Mouse (Mus musculus) heart, embryonic 12.5 days (tissue): Measurements from ENCODE around the gene Dnase1l1. TPM values are rescaled to one million over a fixed set of nuclear protein-coding genes. Genes with fewer than 3 reads are reported as not detected.

Experiments
- ATAC-seq: fragments of 200-750 bp; cut with Nextera tagmentation; 2 replicates; pipeline ENCODE4 v1.8.0; 2017; ENCODE audit warnings: moderate TSS enrichment, moderate library complexity; ENCODE audit not compliant: insufficient number of reproducible peaks, low FRiP score
- H3K27ac ChIP-seq: fragments of 300-500 bp; sonication (generic); 2 replicates; pipeline ENCODE4 v1.5.1; 2016; ENCODE audit warnings: mild to moderate bottlenecking, moderate library complexity; ENCODE audit not compliant: poor library complexity, severe bottlenecking
- H3K27me3 ChIP-seq: fragments of 300-500 bp; sonication (generic); replicated peaks from 2 replicates; pipeline ENCODE4 v1.6.1; 2016; ENCODE audit warnings: mild to moderate bottlenecking, moderate library complexity
- H3K36me3 ChIP-seq: fragments of 300-500 bp; sonication (generic); 2 replicates; pipeline ENCODE4 v1.6.1; 2016; ENCODE audit warnings: mild to moderate bottlenecking, moderate library complexity
- H3K4me1 ChIP-seq: fragments of 300-500 bp; sonication (generic); replicated peaks from 2 replicates; pipeline ENCODE4 v1.6.1; 2016; ENCODE audit warnings: mild to moderate bottlenecking
- H3K4me2 ChIP-seq: fragments of 300-500 bp; sonication (generic); 2 replicates; pipeline ENCODE4 v1.6.1; 2016; ENCODE audit warnings: mild to moderate bottlenecking, moderate library complexity
- H3K4me3 ChIP-seq: fragments of 300-500 bp; sonication (generic); 2 replicates; pipeline ENCODE4 v1.5.1; 2016; ENCODE audit warnings: mild to moderate bottlenecking
- H3K9ac ChIP-seq: fragments of 300-500 bp; sonication (generic); 2 replicates; pipeline ENCODE4 v1.6.1; 2016; ENCODE audit warnings: mild to moderate bottlenecking, moderate library complexity
- H3K9me3 ChIP-seq: fragments of 300-500 bp; sonication (generic); replicated peaks from 2 replicates; pipeline ENCODE4 v1.6.1; 2016; ENCODE audit warnings: mild to moderate bottlenecking, moderate library complexity
- WGBS: fragments of 180-500 bp; shearing (Covaris S2); methylation state at CpG from one replicate; pipeline ENCODE4 v1.1.7; 2016; 5-methylcytosine and 5-hydroxymethylcytosine counted together
- polyA plus RNA-seq: library from polyadenylated mRNA; unstranded; fragments of >200 nt; fragmentation: Nextera tagmentation; extraction: Ambion mirVana; gene quantifications from 2 replicates; pipeline ENCODE4 v1.2.1, GENCODE M21; 2016

Gene Dnase1l1
- polyA plus RNA-seq, 1 experiment from 2014 or later = 10.8 TPM

DNA sequence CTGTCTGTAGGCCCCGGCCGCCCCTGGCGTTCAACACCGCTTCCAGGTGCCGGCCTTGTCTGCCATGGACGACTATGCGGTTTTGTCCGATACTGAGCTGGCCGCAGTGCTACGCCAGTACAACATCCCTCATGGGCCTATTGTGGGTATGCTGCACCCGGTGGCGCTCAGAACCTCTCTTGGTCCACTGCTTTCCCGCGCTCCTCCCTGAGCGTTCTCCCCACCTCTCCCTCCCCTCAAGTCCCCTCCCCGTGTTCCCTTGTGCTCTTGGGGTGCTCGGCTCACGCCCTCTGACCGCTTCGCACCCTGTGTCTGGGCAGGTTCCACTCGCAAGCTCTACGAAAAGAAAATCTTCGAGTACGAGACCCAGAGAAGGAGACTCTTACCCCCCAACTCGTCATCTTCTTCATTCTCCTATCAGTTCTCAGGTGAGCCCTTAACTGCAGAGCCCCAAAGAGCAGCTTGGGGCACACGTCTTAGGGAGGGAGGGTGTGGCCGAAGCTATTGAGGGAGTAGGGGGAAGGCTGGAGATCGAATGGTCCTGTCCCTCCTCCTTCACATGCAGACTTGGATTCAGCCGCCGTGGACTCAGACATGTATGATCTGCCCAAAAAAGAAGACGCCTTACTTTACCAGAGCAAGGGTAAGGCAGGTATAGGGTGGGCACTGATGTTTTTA, 27.1 kb downstream of the Dnase1l1 start:
- ATAC-seq = peak; percentile 70
- H3K9me3 ChIP-seq = no peaks in the 10 kb centered on the region
- peak overlapping the region; percentile 63 for H3K4me3 ChIP-seq
- H3K9ac ChIP-seq = peak overlapping the region; percentile 84
- H3K4me2 ChIP-seq = peak overlapping the region; percentile 79
- peaks cover 23% of the 10 kb centered on the region for H3K36me3 ChIP-seq
- 21% methylated on average over 31 of the region's 31 CpGs for WGBS
- H3K27ac ChIP-seq = peak overlapping the region; percentile 96
- peaks cover 5% of the 10 kb centered on the region; the same call in 1 of the 2 replicates for H3K4me1 ChIP-seq
- no peaks in the 10 kb centered on the region for H3K27me3 ChIP-seq

DNA sequence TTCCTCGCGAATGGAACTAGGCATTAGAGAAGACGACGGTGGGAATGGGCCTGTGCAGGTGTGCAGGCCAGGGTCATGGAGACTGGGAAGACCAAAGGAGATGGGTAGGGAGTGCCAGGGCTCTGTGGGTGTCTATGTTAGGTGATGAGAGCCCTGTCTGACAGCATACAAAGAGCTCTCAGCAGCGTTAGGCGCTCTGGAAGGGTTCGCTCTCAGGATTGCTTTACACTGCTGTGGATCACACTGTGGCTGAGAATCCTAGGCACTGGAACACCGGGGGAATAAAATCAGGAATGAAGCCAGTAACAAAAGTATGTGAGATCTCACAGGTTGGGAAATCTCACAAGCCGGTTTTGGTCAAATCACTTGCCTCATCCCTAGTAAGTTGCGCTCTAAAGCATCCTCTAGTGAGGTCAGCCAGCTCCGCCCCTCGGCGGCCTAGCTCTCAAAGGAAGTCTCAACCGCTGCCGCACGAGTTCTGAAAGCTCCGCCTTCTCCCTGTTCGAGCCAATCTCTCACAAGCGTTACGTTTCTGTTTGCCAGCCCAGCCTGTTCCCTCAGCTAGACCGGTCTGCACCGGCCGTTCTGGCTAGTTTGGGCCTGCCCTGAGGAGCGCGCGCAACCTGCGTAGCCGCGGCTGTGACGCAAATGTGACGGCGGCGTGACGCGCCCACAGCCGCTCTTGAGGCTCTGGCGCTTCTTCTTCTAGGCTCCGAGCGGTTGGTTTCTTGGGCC, 27.8 kb downstream of the Dnase1l1 start, which contains the start of gene Emd:
Gene Emd, plus strand, starts transcription at position 535 of the 735 bp plus-strand sequence.
- 23% methylated on average over 39 of the region's 39 CpGs for WGBS

DNA sequence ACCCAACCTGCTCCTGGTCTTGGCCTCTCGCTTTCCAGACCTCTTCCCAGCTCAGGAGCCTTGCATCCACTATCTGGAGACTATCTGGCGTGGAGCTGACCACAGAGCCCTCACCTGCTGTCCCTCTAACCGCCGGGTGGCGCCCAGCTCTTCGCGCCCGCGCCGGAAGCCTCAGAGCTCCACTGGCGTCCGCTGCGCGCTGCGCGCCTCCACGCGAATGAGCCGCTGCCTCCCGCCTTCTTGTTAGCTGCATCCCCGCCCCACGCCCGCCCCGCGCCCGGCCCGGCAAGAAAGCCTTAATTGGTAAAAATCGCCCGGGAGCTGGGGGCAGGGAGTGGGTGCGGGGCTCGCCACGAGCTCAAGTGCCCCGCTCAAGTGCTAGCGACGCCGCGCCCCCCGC, 32.5 kb downstream of the Dnase1l1 start, which contains the start of gene Flna:
Gene Flna, minus strand, starts transcription at position 206 of the 400 bp plus-strand sequence.
- H3K4me1 ChIP-seq = 0 out of 2 replicates have a peak, but pooled peaks cover 3% of the 10 kb centered on the region
- ATAC-seq = no peak
- WGBS = 10% methylated on average over 38 of the region's 38 CpGs

More for the DNA sequence above, 27.8 kb downstream of the Dnase1l1 start, which contains the start of gene Emd:
- peak within 1 kb of the TSS; percentile 63 for H3K4me3 ChIP-seq
- peak within 1 kb of the TSS; percentile 79 for H3K4me2 ChIP-seq
- H3K27me3 ChIP-seq = no peaks in the 10 kb centered on the region
- no peaks in the 10 kb centered on the region for H3K9me3 ChIP-seq
- peaks cover 7% of the 10 kb centered on the region; the same call in 1 of the 2 replicates for H3K4me1 ChIP-seq
- H3K27ac ChIP-seq = peak within 1 kb of the TSS; percentile 96
- peak; percentile 95 for ATAC-seq
- H3K36me3 ChIP-seq = peaks cover 23% of the 10 kb centered on the region
- peak within 1 kb of the TSS; percentile 84 for H3K9ac ChIP-seq

DNA sequence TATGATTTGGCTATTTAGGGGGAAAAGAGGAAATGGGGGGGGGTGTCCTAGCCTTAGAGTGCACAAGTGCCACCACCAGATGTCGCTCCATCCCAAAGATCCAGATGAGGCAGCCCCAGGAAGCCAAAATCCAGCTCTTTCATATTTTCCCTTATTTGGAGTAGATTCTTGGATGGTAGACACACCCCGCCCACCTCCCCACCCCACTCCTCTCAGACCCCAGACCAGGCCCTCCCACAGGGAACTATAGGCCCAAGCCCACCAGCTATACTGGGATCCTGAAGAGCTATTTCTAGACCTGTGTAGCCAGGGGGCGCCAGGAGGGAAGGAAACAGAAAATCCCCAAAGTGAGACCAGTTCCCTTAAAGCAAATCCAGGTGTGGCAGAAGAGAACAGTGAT, 33.5 kb downstream of the Dnase1l1 start:
- 5% methylated on average over 3 of the region's 3 CpGs for WGBS
- no peak for ATAC-seq
- H3K27ac ChIP-seq = peak overlapping the region; percentile 73

More for the DNA sequence above, 32.5 kb downstream of the Dnase1l1 start, which contains the start of gene Flna:
- H3K9ac ChIP-seq = peak within 1 kb of the TSS; percentile 67
- peak within 1 kb of the TSS; percentile 71 for H3K4me2 ChIP-seq
- H3K27me3 ChIP-seq = no peaks in the 10 kb centered on the region
- no peaks in the 10 kb centered on the region for H3K9me3 ChIP-seq
- H3K4me3 ChIP-seq = peak within 1 kb of the TSS; percentile 53
- H3K27ac ChIP-seq = peak within 1 kb of the TSS; percentile 73
- no peaks in the 10 kb centered on the region for H3K36me3 ChIP-seq

DNA sequence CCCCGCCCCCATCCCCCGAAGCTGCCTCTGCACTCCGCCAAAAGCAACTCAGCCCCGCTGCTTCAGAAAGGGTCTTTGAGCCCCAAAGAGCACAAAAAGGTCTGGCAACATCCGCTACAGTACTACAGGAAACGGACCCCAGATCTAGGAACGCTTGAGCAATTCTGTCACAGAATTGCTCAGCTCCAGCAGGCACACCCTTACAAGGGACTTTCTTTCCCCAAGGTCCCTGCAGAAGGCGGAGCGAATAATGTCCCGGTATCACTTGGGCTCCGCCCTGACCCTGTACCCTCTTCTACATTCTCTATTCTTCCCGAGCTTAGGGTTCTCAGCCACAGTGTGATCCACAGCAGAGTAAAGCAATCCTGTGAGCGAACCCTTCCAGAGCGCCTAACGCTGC, 35.4 kb downstream of the Dnase1l1 start:
- H3K27ac ChIP-seq = peak overlapping the region; percentile 96
- H3K27me3 ChIP-seq = no peaks in the 10 kb centered on the region
- peak overlapping the region; percentile 67 for H3K4me2 ChIP-seq
- peak overlapping the region; percentile 69 for H3K9ac ChIP-seq
- H3K4me1 ChIP-seq = peaks cover 18% of the 10 kb centered on the region
- peaks cover 17% of the 10 kb centered on the region for H3K36me3 ChIP-seq
- 19% methylated on average over 15 of the region's 15 CpGs for WGBS
- peak; percentile 19; the same call in 1 of the 2 replicates for ATAC-seq
- H3K4me3 ChIP-seq = peak overlapping the region; percentile 73
- H3K9me3 ChIP-seq = no peaks in the 10 kb centered on the region

More for the DNA sequence above, 33.5 kb downstream of the Dnase1l1 start:
- no peaks in the 10 kb centered on the region for H3K27me3 ChIP-seq
- H3K9ac ChIP-seq = peak overlapping the region; percentile 67
- peak overlapping the region; percentile 53 for H3K4me3 ChIP-seq
- peak overlapping the region; percentile 71 for H3K4me2 ChIP-seq
- no peaks in the 10 kb centered on the region for H3K9me3 ChIP-seq
- H3K36me3 ChIP-seq = no peaks in the 10 kb centered on the region
- peaks cover 7% of the 10 kb centered on the region for H3K4me1 ChIP-seq

DNA sequence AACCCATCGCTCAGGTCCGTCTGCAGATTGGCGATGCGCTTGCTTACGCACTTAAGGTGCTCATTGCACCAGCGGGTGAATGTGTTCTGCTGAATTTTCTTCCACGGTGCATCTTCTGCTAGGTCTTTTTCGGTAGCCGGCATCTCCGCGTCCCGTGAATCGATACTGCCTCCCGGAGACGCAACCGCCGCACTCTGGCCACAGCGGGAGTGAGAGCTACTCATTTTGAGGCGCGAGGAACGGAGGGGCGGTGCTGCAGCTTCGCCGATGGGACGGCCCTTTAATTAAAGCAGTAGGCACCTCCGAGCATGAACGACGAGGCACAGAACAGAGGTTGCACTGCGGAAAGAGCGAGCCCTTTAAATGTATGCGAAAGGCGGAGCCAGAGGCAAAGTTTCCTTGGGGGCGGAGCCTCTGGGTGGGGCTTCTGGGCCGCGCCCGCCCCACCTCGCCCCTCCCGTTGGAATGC, 35.9 kb downstream of the Dnase1l1 start:
- Histone ChIP-seq H3K4me3 (peak overlapping the region; percentile 73), H3K27ac (peak overlapping the region; percentile 96), H3K27me3 (no peaks in the 10 kb centered on the region), H3K9ac (peak overlapping the region; percentile 90), H3K4me1 (peaks cover 18% of the 10 kb centered on the region), H3K4me2 (peak overlapping the region; percentile 76), H3K9me3 (no peaks in the 10 kb centered on the region), H3K36me3 (peaks cover 22% of the 10 kb centered on the region)
- peak; percentile 88 for ATAC-seq
- WGBS = 14% methylated on average over 38 of the region's 38 CpGs

DNA sequence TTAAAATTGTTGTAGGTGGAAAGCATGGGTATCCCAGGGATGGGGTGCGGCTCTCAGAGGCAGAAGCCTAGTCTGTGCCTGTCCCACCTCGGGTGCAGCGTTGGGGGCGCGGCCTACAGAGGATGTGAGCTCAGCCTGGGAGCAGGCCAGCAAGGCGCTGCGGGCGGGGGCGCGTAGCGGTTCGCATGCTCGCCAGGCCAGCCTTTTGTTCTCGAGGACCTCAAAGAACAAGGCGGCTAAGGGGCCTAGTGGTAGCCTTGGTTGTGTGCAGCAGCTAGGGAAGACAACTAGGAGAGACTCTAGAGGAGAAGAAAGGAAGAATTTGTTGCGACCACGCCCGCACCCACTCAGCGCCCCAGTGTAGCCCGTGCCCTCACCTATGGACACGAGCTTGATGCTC, 36.5 kb downstream of the Dnase1l1 start:
- Histone ChIP-seq H3K4me1 (peaks cover 18% of the 10 kb centered on the region), H3K4me3 (peak overlapping the region; percentile 73), H3K9ac (peak overlapping the region; percentile 90), H3K36me3 (peaks cover 27% of the 10 kb centered on the region), H3K27ac (peak overlapping the region; percentile 96), H3K4me2 (peak overlapping the region; percentile 76), H3K9me3 (no peaks in the 10 kb centered on the region), H3K27me3 (no peaks in the 10 kb centered on the region)
- ATAC-seq = peak; percentile 60
- 16% methylated on average over 21 of the region's 21 CpGs for WGBS

DNA sequence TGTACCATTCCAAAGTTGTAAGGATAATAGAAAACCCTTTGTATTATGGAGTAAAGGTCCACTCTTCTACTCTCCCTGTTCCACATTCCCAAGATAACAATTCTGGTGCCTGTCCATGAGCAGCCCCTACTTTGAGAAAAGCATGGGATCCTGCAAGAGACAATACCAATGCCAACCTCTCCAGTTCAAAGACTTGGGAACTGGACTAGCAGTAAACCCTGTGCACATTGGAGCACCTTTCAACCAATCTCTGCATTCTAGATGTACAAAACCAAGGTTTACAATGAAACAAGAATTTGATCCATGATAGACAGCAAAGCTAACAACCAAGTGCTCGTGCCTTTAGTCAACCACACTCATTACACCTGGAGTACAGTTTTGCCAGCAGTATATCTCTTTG, 37.0 kb downstream of the Dnase1l1 start:
- peaks cover 17% of the 10 kb centered on the region for H3K4me1 ChIP-seq
- H3K9me3 ChIP-seq = no peaks in the 10 kb centered on the region
- H3K27ac ChIP-seq = peak overlapping the region; percentile 96
- peak overlapping the region; percentile 90 for H3K9ac ChIP-seq
- H3K27me3 ChIP-seq = no peaks in the 10 kb centered on the region
- H3K4me3 ChIP-seq = peak overlapping the region; percentile 73
- WGBS = 35% methylated on average over 1 of the region's 1 CpGs
- peaks cover 33% of the 10 kb centered on the region for H3K36me3 ChIP-seq
- ATAC-seq = no peak
- peak overlapping the region; percentile 76 for H3K4me2 ChIP-seq

DNA sequence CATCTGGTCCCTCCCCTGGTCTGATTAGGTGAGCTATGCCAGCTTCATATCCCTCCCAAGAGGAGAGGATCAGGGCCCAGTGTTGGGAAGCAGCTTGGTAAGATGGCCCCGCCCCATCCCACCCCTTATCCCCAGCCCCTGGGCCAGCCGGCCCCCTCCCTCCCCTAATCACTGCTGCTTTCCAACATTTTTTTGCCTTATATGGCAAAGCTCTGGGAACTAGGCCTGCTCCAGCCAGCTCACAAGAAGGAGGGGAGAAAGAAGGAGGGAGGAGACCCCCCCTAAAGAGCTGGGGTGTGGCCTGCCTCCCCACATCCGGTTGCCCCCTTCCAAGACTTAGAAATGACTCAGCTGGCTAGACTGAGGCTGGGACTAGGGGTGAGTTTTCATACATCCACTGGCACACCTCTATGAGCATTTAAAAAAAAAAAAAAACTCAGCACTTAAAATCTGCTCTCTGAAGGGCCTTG, 37.5 kb downstream of the Dnase1l1 start:
- ATAC-seq = peak; percentile 60
- H3K4me2 ChIP-seq = peak overlapping the region; percentile 76
- no peaks in the 10 kb centered on the region for H3K9me3 ChIP-seq
- 13% methylated on average over 3 of the region's 3 CpGs for WGBS
- H3K27me3 ChIP-seq = no peaks in the 10 kb centered on the region
- H3K9ac ChIP-seq = peak overlapping the region; percentile 90
- H3K4me3 ChIP-seq = peak overlapping the region; percentile 73
- peaks cover 38% of the 10 kb centered on the region for H3K36me3 ChIP-seq
- H3K4me1 ChIP-seq = peaks cover 15% of the 10 kb centered on the region
- H3K27ac ChIP-seq = peak overlapping the region; percentile 96

DNA sequence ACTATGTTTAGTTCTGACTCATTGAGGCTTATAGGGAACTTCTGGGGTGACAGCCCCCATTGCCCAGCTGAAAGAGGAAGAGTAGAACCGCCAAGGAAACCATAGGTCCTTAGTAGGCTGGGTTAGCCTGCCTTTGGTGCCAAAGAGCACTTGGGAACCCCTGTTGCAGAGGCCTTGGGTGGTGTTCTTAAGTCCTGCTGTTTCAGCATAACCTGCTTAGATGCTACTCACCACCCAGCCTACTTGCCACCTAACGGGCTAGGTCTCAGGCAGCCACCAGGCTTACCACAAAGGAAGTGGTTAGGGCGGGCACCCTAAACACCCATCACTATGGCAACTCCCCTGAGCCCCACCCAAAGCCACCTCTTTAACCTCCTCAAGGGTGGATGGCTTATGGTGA, 38.3 kb downstream of the Dnase1l1 start:
- Histone ChIP-seq H3K27me3 (no peaks in the 10 kb centered on the region), H3K9me3 (no peaks in the 10 kb centered on the region), H3K27ac (peak overlapping the region; percentile 96), H3K4me2 (peak overlapping the region; percentile 76), H3K4me3 (peak overlapping the region; percentile 73), H3K4me1 (peaks cover 15% of the 10 kb centered on the region), H3K36me3 (peaks cover 46% of the 10 kb centered on the region), H3K9ac (peak overlapping the region; percentile 90)
- 37% methylated on average over 3 of the region's 3 CpGs for WGBS
- no peak for ATAC-seq

DNA sequence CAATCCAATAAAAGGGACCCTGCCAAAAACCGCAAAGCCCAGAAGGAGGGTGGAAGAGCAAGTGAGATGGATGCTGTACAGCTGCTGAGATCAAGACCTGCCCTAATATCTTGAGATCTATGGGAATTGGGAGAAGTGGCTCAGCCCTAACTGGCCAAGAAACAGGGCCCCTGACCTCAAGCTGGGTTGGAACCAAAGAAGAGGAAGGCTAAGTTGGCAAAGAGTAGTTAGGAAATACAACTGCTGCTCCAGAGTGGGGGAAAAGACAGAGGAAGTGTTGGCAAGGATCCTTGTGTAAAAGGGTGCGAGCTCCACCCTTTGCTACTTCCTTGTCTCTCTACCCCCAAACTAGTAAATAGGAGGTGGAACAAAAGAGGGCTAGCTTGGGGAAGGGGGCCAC, 38.7 kb downstream of the Dnase1l1 start:
- peaks cover 15% of the 10 kb centered on the region for H3K4me1 ChIP-seq
- no peak for ATAC-seq
- peak overlapping the region; percentile 76 for H3K4me2 ChIP-seq
- H3K9me3 ChIP-seq = no peaks in the 10 kb centered on the region
- peaks cover 50% of the 10 kb centered on the region for H3K36me3 ChIP-seq
- WGBS = 76% methylated on average over 2 of the region's 2 CpGs
- no peaks in the 10 kb centered on the region for H3K27me3 ChIP-seq
- peak overlapping the region; percentile 90 for H3K9ac ChIP-seq
- H3K27ac ChIP-seq = peak overlapping the region; percentile 96; the same call in 1 of the 2 replicates
- peak overlapping the region; percentile 73 for H3K4me3 ChIP-seq
